Mouse (Mus musculus) MEL (cell line): ENCODE measurements around the gene Hcfc1r1.

Source experiments
- CTCF ChIP-seq, 3 experiments: IDR thresholded peaks in 2 of 3; conservative IDR thresholded peaks in 1 of 3; 2 replicates each; pipeline ENCODE4 v1.5.1; 2011 to 2012; ENCODE audit warnings: low read length in 3 of 3, low read depth in 2 of 3, mild to moderate bottlenecking in 2 of 3, improper control_type of control experiment in 1 of 3, inconsistent platforms in 1 of 3, mixed read lengths in 1 of 3, moderate library complexity in 1 of 3; ENCODE audit not compliant: control insufficient read depth in 1 of 3, insufficient read depth in 1 of 3, poor library complexity in 1 of 3, severe bottlenecking in 1 of 3
- EP300 ChIP-seq, 2 experiments: IDR thresholded peaks; 2 replicates each; pipeline ENCODE4 v1.6.1; 2011; ENCODE audit warnings: improper control_type of control experiment in 2 of 2, low read length in 2 of 2, low read depth in 1 of 2, mild to moderate bottlenecking in 1 of 2
- GATA1 ChIP-seq: IDR thresholded peaks from 2 replicates; pipeline ENCODE4 v1.6.1; 2011; ENCODE audit warnings: low read depth, low read length, improper control_type of control experiment
- MAZ ChIP-seq: IDR thresholded peaks from 2 replicates; pipeline ENCODE4 v1.6.1; 2012; ENCODE audit warnings: low read depth, mild to moderate bottlenecking, inconsistent platforms, low read length, improper control_type of control experiment
- POLR2A ChIP-seq, 2 experiments: IDR thresholded peaks; 2 replicates each; pipeline ENCODE4 v1.6.1; 2011 to 2012; ENCODE audit warnings: low read length in 2 of 2, mild to moderate bottlenecking in 2 of 2, control low read depth in 1 of 2, improper control_type of control experiment in 1 of 2, low read depth in 1 of 2, moderate library complexity in 1 of 2; ENCODE audit not compliant: control insufficient read depth in 1 of 2, insufficient read depth in 1 of 2, poor library complexity in 1 of 2
- RCOR1 ChIP-seq: IDR thresholded peaks from 2 replicates; pipeline ENCODE4 v1.6.1; 2012; ENCODE audit warnings: low read depth, mild to moderate bottlenecking, inconsistent platforms, low read length, improper control_type of control experiment
- TBP ChIP-seq: IDR thresholded peaks from 2 replicates; pipeline ENCODE4 v1.8.0; 2011; ENCODE audit warnings: low read depth, low read length, improper control_type of control experiment

DNA sequence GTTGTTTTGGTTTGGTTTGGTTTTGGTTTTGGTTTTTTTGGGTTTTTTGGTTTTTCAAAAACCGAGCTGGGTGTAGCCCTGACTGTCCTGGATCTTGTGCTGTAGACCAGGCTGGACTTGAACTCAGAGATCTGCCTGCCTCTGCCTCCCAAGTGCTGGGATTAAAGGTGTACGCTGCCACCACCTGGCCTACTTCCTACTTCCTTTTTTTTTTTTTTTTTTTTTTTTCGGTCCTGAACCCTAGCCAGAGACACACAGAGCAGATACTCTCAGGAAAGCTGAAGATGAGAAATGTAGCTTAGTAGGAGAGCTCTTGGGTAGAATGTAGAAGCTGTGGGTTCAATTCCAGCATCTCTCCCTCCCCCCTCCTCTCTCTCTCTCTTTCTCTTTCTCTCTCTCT is 14.9 kb upstream of the Hcfc1r1 start:
- no peak for TF ChIP-seq POLR2A (IDR thresholded peaks at IDR 0.05; ENCODE audit: control insufficient read depth in 1 of 2, insufficient read depth in 1 of 2, low read depth in 1 of 2, low read length in 2 of 2, poor library complexity in 1 of 2)
- TF ChIP-seq EP300 (IDR thresholded peaks at IDR 0.05; ENCODE audit: low read depth in 1 of 2, low read length in 2 of 2): no peak
- TF ChIP-seq MAZ: no peak
- TF ChIP-seq CTCF (IDR thresholded peaks at IDR 0.05 in 2 of 3, conservative IDR thresholded peaks at IDR 0.05 in 1 of 3; ENCODE audit: control insufficient read depth in 1 of 3, insufficient read depth in 1 of 3, low read depth in 2 of 3, low read length in 3 of 3, poor library complexity in 1 of 3, severe bottlenecking in 1 of 3): no peak
- TF ChIP-seq RCOR1: no peak
- TF ChIP-seq TBP: no peak
- TF ChIP-seq GATA1: no peak
